Mouse (Mus musculus) spleen, adult 2 months (tissue): Measurements from ENCODE around the gene Chd1l. TPM values are rescaled to one million over a fixed set of nuclear protein-coding genes. Genes with fewer than 3 reads are reported as not detected.

Experiments used
- DNase-seq, 2 experiments: peaks; one replicate each; pipeline versions ENCODE4 v3.0.0 to v3.0.0-alpha.2; 2012 to 2021; ENCODE audit warnings: low spot score in 2 of 2, low read depth in 1 of 2
- H3K27ac ChIP-seq: fragments of 200-500 bp; 2 replicates; pipeline ENCODE4 v1.5.1; 2012; ENCODE audit warnings: low read length, inconsistent platforms; ENCODE audit not compliant: insufficient read depth
- H3K27me3 ChIP-seq: fragments of 200-500 bp; 2 replicates; pipeline ENCODE4 v1.6.1; 2012; ENCODE audit warnings: mild to moderate bottlenecking, moderate library complexity, low read length, inconsistent platforms; ENCODE audit not compliant: control insufficient read depth, insufficient read depth
- H3K36me3 ChIP-seq: fragments of 200-500 bp; 2 replicates; pipeline ENCODE4 v1.6.1; 2012; ENCODE audit warnings: mild to moderate bottlenecking, low read length, inconsistent platforms; ENCODE audit not compliant: control insufficient read depth, insufficient read depth
- H3K4me1 ChIP-seq: fragments of 200-500 bp; 2 replicates; pipeline ENCODE4 v1.6.1; 2011; ENCODE audit warnings: inconsistent platforms; ENCODE audit not compliant: control insufficient read depth, insufficient read depth, insufficient read length
- H3K4me3 ChIP-seq: fragments of 200-500 bp; 2 replicates; pipeline ENCODE4 v1.5.1; 2011; ENCODE audit warnings: mild to moderate bottlenecking, inconsistent platforms; ENCODE audit not compliant: insufficient read depth, insufficient read length; ENCODE audit errors: extremely low read depth
- CTCF ChIP-seq: fragments of 200-500 bp; IDR thresholded peaks from 2 replicates; pipeline ENCODE4 v1.5.1; 2011; ENCODE audit warnings: mild to moderate bottlenecking, inconsistent platforms; ENCODE audit not compliant: insufficient read depth, insufficient read length, insufficient replicate concordance; ENCODE audit errors: extremely low read depth
- POLR2A ChIP-seq: fragments of 200-500 bp; IDR thresholded peaks from 2 replicates; pipeline ENCODE4 v1.6.1; 2011; ENCODE audit warnings: low read depth, low read length, inconsistent platforms
- WGBS: fragments of 180-500 bp; shearing (Covaris S2); methylation state at CpG from one replicate; pipeline ENCODE4 v1.1.7; 2018; 5-methylcytosine and 5-hydroxymethylcytosine counted together
- polyA plus RNA-seq: library from polyadenylated mRNA; depleted of rRNA; stranded (reverse); fragments of >200 nt; gene quantifications from 2 replicates; pipeline ENCODE4 v1.2.3, GENCODE M21; 2012; rRNA removed

Chd1l gene
- 5.2 and 5.7 TPM in 2 replicates for polyA plus RNA-seq

- TF ChIP-seq POLR2A (peak; percentile 61), CTCF (peak; percentile 98)
- no peaks in the 10 kb centered on the region for H3K27me3 ChIP-seq
- 1% methylated on average over 56 of the region's 56 CpGs for WGBS
- DNase-seq: peak; percentile 87 to 89
- no peaks in the 10 kb centered on the region for H3K36me3 ChIP-seq
- peak within 1 kb of the TSS; percentile 89 for H3K27ac ChIP-seq
- no peaks in the 10 kb centered on the region for H3K4me1 ChIP-seq
- H3K4me3 ChIP-seq: peak within 1 kb of the TSS; percentile 73
Observed at GRCm38 (mm10) chr3:97609845-97610410, at the start of gene Chd1l. Gene Chd1l (minus strand): TSS chr3:97610203.

- no peak overlapping the region for H3K4me3 ChIP-seq
- WGBS: 91% methylated on average over 7 of the region's 7 CpGs
- TF ChIP-seq CTCF: no peak
- no peak for TF ChIP-seq POLR2A
- no peak for DNase-seq
- peaks cover 10% of the 10 kb centered on the region for H3K4me1 ChIP-seq
- no peak overlapping the region for H3K27ac ChIP-seq
- no peaks in the 10 kb centered on the region for H3K27me3 ChIP-seq
- H3K36me3 ChIP-seq: peaks cover 9% of the 10 kb centered on the region
Observed at GRCm38 (mm10) chr3:97659746-97660145, 49.7 kb upstream of the Chd1l start.

GRCm38 (mm10) chr3:97658426-97659193 lies 48.6 kb upstream of the Chd1l start:
- DNase-seq: no peak
- peaks cover 5% of the 10 kb centered on the region for H3K36me3 ChIP-seq
- H3K27ac ChIP-seq: peak overlapping the region; percentile 34
- 2% methylated on average over 50 of the region's 50 CpGs for WGBS
- H3K4me3 ChIP-seq: peak overlapping the region; percentile 86
- peaks cover 10% of the 10 kb centered on the region for H3K4me1 ChIP-seq
- H3K27me3 ChIP-seq: no peaks in the 10 kb centered on the region
- TF ChIP-seq CTCF (no peak), POLR2A (no peak)

GRCm38 (mm10) chr3:97657655-97658411 lies 47.8 kb upstream of the Chd1l start, which contains the start of gene Prkab2:
Gene Prkab2 (plus strand): TSS chr3:97658193.
- Histone ChIP-seq H3K4me3 (peak within 1 kb of the TSS; percentile 86), H3K27ac (peak within 1 kb of the TSS; percentile 34), H3K4me1 (peaks cover 10% of the 10 kb centered on the region), H3K36me3 (peaks cover 1% of the 10 kb centered on the region; the same call in 1 of the 2 replicates), H3K27me3 (no peaks in the 10 kb centered on the region)
- peak; percentile 91 to 98 for DNase-seq
- WGBS: 2% methylated on average over 51 of the region's 51 CpGs
- TF ChIP-seq POLR2A (peak; percentile 41; the same call in 1 of the 2 replicates), CTCF (no peak)

- no peaks in the 10 kb centered on the region for H3K36me3 ChIP-seq
- H3K27ac ChIP-seq: no peak overlapping the region
- H3K4me1 ChIP-seq: 0 out of 2 replicates have a peak, but pooled peaks cover 3% of the 10 kb centered on the region
- WGBS: 87% methylated on average over 8 of the region's 8 CpGs
- TF ChIP-seq CTCF (peak; percentile 9; the same call in 1 of the 2 replicates), POLR2A (no peak)
- DNase-seq: peak in 1 of 2 experiments; percentile 16
- no peaks in the 10 kb centered on the region for H3K27me3 ChIP-seq
- H3K4me3 ChIP-seq: no peak overlapping the region
Observed at GRCm38 (mm10) chr3:97654901-97655300, 44.9 kb upstream of the Chd1l start.

GRCm38 (mm10) chr3:97653781-97654180 lies 43.8 kb upstream of the Chd1l start:
- DNase-seq: no peak
- Histone ChIP-seq H3K27me3 (no peaks in the 10 kb centered on the region), H3K36me3 (no peaks in the 10 kb centered on the region), H3K27ac (no peak overlapping the region), H3K4me1 (0 out of 2 replicates have a peak, but pooled peaks cover 3% of the 10 kb centered on the region), H3K4me3 (no peak overlapping the region)
- no peak for TF ChIP-seq POLR2A
- no peak for TF ChIP-seq CTCF
- WGBS: 93% methylated on average over 5 of the region's 5 CpGs
